Mouse (Mus musculus) urinary bladder, postnatal 25 days (tissue): Measurements from ENCODE around the gene Sphk1.
A peak's percentile ranks its signal among the peaks of the same experiment; 100 is the strongest.

Experiments used
- DNase-seq: peaks from one replicate; pipeline ENCODE4 v3.0.0; 2022; ENCODE audit warnings: low spot score

The Sphk1 gene

GRCm38 (mm10) chr11:116508689-116509088 lies 22.0 kb upstream of the Sphk1 start:
- DNase-seq: no peak

DNA sequence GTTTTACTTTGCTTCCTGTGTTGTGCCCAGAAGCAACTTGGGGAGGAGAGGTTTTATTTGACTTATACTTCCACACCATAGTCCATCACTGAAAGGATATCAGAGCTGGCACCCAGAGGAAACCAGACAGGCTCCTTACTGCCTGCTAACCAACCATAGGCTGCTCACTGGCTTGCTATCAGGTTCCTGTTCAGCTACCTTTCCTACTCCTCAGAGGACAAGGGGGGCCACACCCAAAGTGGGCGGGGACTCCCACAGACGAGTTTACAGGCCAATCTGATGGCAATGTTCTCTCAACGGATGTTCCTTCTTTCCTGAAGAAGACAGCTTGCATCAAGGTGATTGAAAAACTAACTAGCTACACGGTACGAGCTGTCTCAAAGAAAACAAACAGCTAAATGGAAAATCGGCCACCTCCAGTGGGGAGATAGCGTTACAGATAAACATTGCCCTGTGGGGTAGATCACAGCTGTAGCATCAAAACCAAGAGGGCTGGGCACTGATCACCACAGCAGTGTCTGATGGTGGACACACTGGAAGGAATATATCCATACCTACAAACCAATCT lies 19.3 kb upstream of the Sphk1 start:
- no peak for DNase-seq

- DNase-seq: no peak
Measured at GRCm38 (mm10) chr11:116512154-116512553, 18.6 kb upstream of the Sphk1 start.

DNA sequence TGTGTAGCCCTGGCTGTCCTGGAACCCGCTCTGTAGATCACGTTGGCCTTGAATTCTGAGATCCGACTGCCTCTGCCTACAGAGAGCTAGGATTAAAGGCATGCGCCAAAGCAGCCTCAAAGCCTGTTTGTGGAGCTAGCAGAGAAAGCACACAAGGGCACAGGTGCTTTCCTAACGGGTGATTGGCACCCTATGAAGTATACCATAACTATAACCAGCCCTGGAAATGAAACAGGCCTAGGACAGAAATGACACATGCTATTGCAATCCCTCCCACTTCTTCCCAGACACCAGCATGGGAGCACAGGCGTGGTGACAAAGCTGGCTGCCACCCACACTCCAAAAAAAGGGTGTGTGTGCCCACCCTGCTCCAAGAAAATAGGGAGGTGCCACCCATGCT lies 17.7 kb upstream of the Sphk1 start:
- DNase-seq: no peak

DNA sequence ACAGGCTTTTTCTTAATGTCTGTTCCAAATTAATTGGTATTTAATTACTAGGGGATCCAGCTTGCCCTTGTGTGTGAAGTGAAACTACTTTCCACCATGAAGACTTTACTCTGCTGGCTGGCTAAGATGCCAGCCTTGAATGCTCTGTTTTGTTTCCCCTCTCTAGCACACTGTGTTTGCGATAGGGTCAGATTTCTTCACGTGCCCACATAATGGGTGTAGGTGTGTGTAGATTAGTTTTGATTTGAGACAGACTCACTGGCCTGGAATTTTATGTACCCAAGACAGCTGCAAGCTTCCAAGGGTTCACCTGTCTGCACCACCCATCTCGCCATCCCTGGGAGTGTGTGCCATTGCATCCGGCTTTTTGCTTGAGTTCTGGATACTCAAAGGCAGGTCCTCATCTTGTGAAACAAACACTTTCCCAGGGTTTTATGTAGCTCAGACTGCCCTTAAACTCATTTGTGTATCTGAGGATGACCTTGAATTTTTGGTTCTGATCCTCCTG lies 17.1 kb upstream of the Sphk1 start:
- DNase-seq: no peak

- DNase-seq: no peak
Measured at GRCm38 (mm10) chr11:116515330-116516020, 15.2 kb upstream of the Sphk1 start.

DNA sequence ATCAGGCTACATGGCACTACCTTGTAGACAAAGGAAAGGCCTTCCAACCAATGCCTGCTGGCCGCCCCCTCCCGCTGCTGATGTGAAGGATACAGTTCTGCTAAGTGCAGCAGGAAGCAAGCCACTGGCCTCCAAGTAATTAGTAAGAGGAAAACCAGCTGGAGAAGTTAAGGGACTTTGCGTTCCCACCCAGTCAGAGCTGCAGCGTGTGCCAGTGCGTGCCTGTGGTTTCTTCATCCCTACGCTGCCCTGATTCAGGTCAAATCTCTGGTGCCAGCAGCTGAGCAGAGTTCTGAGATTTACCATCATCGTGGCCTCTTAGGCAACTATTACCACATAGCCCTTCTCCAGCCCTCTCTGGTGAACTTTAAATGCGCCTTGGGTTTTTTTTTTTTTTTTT lies 12.2 kb upstream of the Sphk1 start:
- no peak for DNase-seq

DNA sequence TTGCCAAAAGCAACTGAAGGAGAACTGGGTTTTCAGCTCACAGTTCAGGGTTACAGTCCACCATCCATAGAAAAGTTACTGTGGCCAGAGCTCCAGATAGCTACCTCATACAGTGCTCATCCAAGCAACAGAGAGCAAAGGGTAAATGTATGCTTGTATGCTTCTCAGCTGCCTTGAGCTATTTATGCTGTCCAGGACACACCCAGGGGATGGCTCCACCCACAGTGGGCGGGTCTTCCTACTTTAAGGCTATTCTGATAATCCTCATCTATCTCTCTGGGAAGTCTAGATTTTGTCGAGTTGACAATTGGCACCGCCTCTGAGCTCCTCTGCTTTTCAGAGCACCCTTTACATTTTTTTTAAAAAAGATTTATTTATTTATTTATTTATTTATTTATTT lies 9.6 kb upstream of the Sphk1 start:
- DNase-seq: no peak

GRCm38 (mm10) chr11:116522046-116522445 lies 8.7 kb upstream of the Sphk1 start:
- no peak for DNase-seq

DNA sequence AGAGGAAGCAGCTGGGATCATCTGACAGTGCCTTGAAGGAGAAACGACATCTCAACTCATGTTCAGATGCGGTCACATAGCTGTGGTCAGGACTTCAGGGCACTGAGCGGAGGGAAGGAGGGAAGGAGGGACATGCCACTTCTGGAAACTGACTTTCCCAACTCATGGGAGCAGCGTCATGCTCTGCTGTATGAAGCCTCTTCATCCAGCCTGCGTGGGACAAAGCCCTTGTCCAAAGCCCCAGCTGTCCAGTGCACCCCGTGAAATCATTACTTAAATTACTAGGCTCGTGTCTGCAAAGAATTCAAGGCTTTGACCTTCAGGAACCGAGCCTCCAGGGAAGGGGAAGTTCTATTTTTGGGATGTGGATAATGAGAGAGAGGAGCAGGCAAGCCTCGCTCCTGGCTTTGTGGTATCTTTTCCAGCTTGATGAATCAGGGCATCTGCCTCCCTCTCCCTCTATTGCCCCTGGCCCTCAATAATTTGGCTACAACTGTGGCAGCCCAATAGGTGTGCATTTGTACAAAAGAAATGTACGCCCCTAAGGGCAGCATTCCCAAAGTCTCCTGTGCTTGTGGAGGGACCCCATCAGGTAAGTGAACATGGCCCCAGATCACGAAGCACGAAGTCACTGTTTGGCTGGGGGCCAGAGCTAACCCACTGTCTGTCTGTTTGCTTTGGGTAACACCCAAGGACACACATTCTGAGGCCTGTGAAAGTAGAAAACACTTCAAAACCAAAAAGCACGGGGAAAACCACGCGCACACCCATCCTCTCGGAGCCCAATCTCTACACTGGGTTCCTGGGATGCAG lies 7.6 kb upstream of the Sphk1 start:
- no peak for DNase-seq

DNA sequence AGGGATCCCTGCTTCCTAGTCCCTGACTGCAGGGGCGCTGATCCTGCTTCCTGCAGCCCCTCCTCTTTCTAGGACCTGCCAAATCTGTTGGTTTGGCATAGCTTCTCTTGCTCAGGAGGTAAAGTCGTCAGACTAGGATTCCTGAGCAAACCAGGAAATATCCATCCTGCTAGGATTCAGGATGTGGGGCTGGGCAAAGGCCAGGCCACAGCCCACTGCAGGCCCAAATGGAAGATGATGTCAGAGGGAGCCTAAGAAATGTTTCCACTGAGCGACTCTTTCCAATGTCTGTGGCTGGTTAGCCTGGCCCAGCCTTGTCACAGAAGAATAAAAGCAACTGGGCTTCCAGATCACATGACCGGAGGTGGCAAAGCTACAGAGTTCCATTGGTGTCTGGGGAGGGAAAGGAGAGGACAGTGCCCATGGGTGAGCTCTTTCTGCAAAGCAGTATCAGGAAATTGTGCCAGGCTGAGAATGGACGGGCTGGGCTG lies 7.0 kb upstream of the Sphk1 start:
- no peak for DNase-seq

GRCm38 (mm10) chr11:116528636-116529320 lies 1.9 kb upstream of the Sphk1 start:
- DNase-seq: no peak

DNA sequence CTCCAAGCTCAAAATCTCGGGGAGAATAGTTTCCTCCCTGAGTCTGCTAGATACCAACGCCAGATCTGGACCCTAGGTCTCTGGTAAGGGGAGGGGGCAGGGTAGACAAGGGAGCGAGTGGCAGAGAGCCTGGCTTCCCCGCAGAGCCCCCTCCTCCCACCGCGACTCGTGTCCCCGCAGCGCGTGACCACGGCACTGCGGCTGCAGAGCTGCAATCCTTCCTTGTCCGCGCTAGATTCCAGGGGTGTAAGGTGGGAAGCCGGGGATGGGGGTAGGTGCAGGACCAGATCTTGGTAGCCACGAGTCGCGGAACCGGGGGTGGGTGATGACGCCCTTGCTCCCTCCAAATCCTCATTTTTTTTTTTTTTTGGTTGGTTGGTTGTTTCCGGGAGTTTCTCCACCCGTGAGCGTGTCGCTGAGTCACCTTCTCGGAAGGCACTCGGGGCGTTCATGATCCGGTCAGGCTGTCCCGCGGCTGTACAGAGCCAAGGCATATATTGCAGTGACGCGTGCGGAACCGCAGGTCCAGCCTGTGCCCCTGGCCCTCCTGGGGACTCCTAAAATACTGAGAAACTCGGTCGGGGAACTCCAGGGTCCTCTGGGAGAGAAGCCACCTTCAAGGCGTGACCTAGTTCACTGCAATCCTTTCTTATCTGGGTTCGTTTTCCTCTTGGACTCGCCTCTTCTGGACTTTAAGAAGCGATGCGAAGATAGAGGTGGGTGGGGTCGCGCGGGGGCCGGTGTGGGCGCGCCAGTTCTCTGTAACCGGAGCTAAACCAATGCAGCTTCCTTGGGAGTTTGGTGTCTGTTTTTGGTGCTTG lies 856 bp downstream of the Sphk1 start:
- no peak for DNase-seq

- DNase-seq: peak; percentile 52
Measured at GRCm38 (mm10) chr11:116532262-116532809, 1.6 kb downstream of the Sphk1 start.

DNA sequence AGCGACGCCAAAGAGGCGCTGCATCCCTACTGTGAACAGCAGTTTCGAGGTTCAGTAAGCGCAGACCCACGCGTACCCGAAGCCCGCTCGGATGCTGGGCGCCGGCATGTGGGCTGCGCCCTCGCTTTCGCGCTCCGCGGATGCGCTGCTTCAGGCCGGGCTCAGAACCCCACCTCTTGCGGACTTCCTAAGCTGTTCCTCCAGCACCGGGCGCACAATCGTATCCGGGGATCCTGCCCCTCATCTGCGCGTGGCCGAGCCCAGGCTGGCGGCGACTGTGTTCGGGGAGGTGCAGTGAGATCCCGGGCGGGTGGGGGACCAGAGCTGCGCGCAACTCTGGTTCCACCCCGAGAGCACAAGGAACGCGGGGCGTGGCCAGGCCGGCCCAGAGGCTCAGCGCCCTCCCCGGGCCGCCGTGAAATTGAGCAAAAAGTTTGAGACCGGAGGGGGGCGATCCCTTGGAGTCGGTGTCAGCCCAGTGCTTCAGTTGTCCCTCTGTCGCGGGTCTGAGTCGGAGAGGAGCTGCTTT lies 2.1 kb downstream of the Sphk1 start:
- DNase-seq: peak; percentile 75

DNA sequence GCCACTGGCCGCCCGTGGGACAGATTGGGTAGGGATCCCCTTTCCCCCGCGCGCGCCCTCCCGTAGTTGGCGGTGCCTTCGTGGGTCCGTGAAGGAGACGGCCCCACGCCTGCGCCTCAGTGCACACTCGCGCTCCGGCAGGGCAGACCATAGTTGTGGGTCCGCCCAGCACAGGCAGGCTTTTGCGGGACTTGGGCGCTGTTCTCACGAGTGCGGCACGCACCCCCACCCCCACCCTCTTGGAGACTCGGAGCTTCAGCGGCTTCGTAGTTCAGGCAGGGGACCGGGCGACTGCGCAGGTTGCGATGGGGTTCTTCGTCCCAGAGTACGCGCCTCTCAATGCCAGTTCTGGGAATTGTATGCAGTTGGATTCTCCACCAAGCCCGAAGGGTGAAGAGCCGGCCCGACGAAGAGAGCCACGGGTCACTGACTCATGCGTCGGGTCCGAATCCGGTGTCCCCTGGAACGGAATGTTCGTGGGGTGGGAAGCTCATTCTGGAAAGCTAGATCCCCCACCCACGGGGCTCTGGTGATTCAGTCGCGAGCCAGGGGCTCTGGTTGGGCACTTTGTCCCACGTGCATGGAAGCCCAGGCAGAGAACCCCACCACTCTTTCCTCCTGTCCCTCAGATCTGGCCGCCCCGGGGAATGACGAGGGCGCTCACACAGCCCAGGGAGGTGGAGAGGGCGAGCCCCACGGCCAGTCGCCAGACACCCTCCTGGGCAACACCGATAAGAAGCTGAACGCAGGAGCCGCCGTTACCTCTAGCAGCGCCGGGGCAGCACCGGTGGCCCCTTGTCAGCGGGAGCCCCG lies 2.8 kb downstream of the Sphk1 start:
- DNase-seq: no peak

GRCm38 (mm10) chr11:116534154-116534865 lies 3.6 kb downstream of the Sphk1 start:
- peak; percentile 69 for DNase-seq

- DNase-seq: no peak
Measured at GRCm38 (mm10) chr11:116536685-116537084, 6.0 kb downstream of the Sphk1 start.

- no peak for DNase-seq
Measured at GRCm38 (mm10) chr11:116537388-116537787, 6.7 kb downstream of the Sphk1 start.
